Mouse (Mus musculus) MN1 (cell line): Measurements from ENCODE around the gene Fosl1.
"Not testable (repeated sequence)": the region's sequence is repeated elsewhere in the genome, so short reads cannot be mapped to it uniquely, and the experiment has no call there.

Experiments
- DNase-seq: peaks from one replicate; pipeline ENCODE4 v3.0.0-alpha.2; 2016; ENCODE audit warnings: low spot score

The Fosl1 gene

GRCm38 (mm10) chr19:5481398-5481797 lies 34.1 kb downstream of the Fosl1 start:
- DNase-seq = no peak

GRCm38 (mm10) chr19:5483386-5484359 lies 36.3 kb downstream of the Fosl1 start:
- DNase-seq = no peak

GRCm38 (mm10) chr19:5484496-5484895 lies 37.1 kb downstream of the Fosl1 start:
- DNase-seq = no peak

GRCm38 (mm10) chr19:5485371-5485770 lies 38.0 kb downstream of the Fosl1 start:
- DNase-seq = no peak

- no peak for DNase-seq
Measured at GRCm38 (mm10) chr19:5485821-5486220, 38.5 kb downstream of the Fosl1 start.

- DNase-seq = no peak
Measured at GRCm38 (mm10) chr19:5486286-5486685, 38.9 kb downstream of the Fosl1 start.

- DNase-seq = no peak
Measured at GRCm38 (mm10) chr19:5486771-5487170, 39.4 kb downstream of the Fosl1 start.

GRCm38 (mm10) chr19:5487768-5488550 lies 40.6 kb downstream of the Fosl1 start, which contains the start of gene Mus81:
Mus81 (minus strand) TSS chr19:5488402.
- peak; percentile 93 for DNase-seq

- DNase-seq = peak; percentile 93
Measured at GRCm38 (mm10) chr19:5488878-5489571, 41.7 kb downstream of the Fosl1 start.

- DNase-seq = not testable (repeated sequence)
Measured at GRCm38 (mm10) chr19:5489721-5490120, 42.4 kb downstream of the Fosl1 start.

GRCm38 (mm10) chr19:5490313-5490897 lies 43.1 kb downstream of the Fosl1 start, which contains the start of gene Cfl1:
Cfl1 (plus strand) TSS chr19:5490455.
- peak; percentile 92 for DNase-seq

GRCm38 (mm10) chr19:5490898-5491708 lies 43.8 kb downstream of the Fosl1 start:
- DNase-seq = peak; percentile 78

GRCm38 (mm10) chr19:5492641-5493040 lies 45.3 kb downstream of the Fosl1 start:
- DNase-seq = no peak

GRCm38 (mm10) chr19:5493301-5493721 lies 46.0 kb downstream of the Fosl1 start:
- DNase-seq = peak; percentile 53

GRCm38 (mm10) chr19:5494314-5494713 lies 47.0 kb downstream of the Fosl1 start:
- no peak for DNase-seq

- no peak for DNase-seq
Measured at GRCm38 (mm10) chr19:5495353-5496051, 48.2 kb downstream of the Fosl1 start.

- no peak for DNase-seq
Measured at GRCm38 (mm10) chr19:5496052-5496370, 48.7 kb downstream of the Fosl1 start.

- no peak for DNase-seq
Measured at GRCm38 (mm10) chr19:5500330-5500875, 53.1 kb downstream of the Fosl1 start.

GRCm38 (mm10) chr19:5503687-5504086 lies 56.3 kb downstream of the Fosl1 start, which contains the start of gene 1700020D05Rik:
1700020D05Rik (minus strand) TSS chr19:5503787.
- no peak for DNase-seq
